Mouse (Mus musculus) thymus, adult 2 months (tissue): ENCODE data around the gene Zfp354a. TPM values are rescaled to one million over a fixed set of nuclear protein-coding genes. Genes with fewer than 3 reads are reported as not detected.

Experiments
- DNase-seq: peaks from one replicate; pipeline ENCODE4 v3.0.0; 2021
- H3K27ac ChIP-seq: fragments of 200-500 bp; 2 replicates; pipeline ENCODE4 v1.5.1; 2012; ENCODE audit warnings: low read length, control low read depth; ENCODE audit not compliant: control insufficient read depth, insufficient read depth
- H3K27me3 ChIP-seq: fragments of 200-500 bp; 2 replicates; pipeline ENCODE4 v1.6.1; 2012; ENCODE audit warnings: mild to moderate bottlenecking, low read length, moderate library complexity, mixed read lengths; ENCODE audit not compliant: control insufficient read depth, insufficient read depth
- H3K36me3 ChIP-seq: fragments of 200-500 bp; 2 replicates; pipeline ENCODE4 v1.6.1; 2012; ENCODE audit warnings: mild to moderate bottlenecking, low read length, moderate library complexity; ENCODE audit not compliant: control insufficient read depth, insufficient read depth
- H3K4me1 ChIP-seq: fragments of 200-500 bp; replicated peaks from 2 replicates; pipeline ENCODE4 v1.6.1; 2012; ENCODE audit warnings: low read length; ENCODE audit not compliant: control insufficient read depth, insufficient read depth
- H3K4me3 ChIP-seq: fragments of 200-500 bp; 2 replicates; pipeline ENCODE4 v1.5.1; 2012; ENCODE audit warnings: mild to moderate bottlenecking, low read length, control low read depth, moderate library complexity; ENCODE audit not compliant: control insufficient read depth, insufficient read depth
- CTCF ChIP-seq: fragments of 200-500 bp; IDR thresholded peaks from 2 replicates; pipeline ENCODE4 v1.5.1; 2012; ENCODE audit warnings: mild to moderate bottlenecking, control low read depth, low read length, moderate library complexity, borderline replicate concordance; ENCODE audit not compliant: control insufficient read depth, poor library complexity, insufficient read depth; ENCODE audit errors: extremely low read depth
- POLR2A ChIP-seq: fragments of 200-500 bp; IDR thresholded peaks from 2 replicates; pipeline ENCODE4 v1.6.1; 2012; ENCODE audit warnings: mild to moderate bottlenecking, low read length, control low read depth, moderate library complexity; ENCODE audit not compliant: control insufficient read depth, poor library complexity, insufficient read depth; ENCODE audit errors: extremely low read depth
- WGBS: fragments of 180-500 bp; shearing (Covaris S2); methylation state at CpG from one replicate; pipeline ENCODE4 v1.1.7; 2018; 5-methylcytosine and 5-hydroxymethylcytosine counted together
- polyA plus RNA-seq: library from polyadenylated mRNA; depleted of rRNA; stranded (reverse); fragments of >200 nt; gene quantifications from 2 replicates; pipeline ENCODE4 v1.2.3, GENCODE M21; 2012; rRNA removed

The Zfp354a gene
- polyA plus RNA-seq, 1 experiment = 0.15 TPM

DNA sequence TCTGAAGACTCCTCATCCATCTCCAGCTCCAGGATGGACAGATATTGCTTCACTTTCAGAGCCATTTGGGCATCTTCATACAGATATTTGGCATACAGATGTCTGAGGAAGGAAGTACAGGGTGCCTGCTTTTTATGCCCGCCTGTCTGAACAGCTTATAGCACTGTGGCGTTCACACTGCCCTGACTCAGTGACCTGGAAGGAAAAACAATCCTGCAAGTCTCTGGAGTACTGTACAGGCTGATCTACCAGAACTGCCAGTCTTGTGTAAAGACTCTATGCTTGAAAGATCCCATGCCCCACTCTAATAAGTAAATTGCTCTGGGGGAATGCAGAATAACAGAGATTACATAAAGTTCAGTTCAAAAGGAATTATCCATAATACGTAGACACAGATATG is 51.6 kb downstream of the Zfp354a start:
- Histone ChIP-seq H3K27me3 (no peaks in the 10 kb centered on the region), H3K36me3 (no peaks in the 10 kb centered on the region), H3K27ac (no peak overlapping the region), H3K4me3 (no peak overlapping the region), H3K4me1 (no peaks in the 10 kb centered on the region)
- WGBS = 86% methylated on average over 3 of the region's 3 CpGs
- TF ChIP-seq CTCF (no peak), POLR2A (no peak)
- DNase-seq = no peak

Other genes starting within 250 kb of the Zfp354a start
- gene Zfp354c, start 231.5 kb upstream of the Zfp354a start, polyA plus RNA-seq = 5.1 and 5.8 TPM in 2 replicates
- 0.34 and 0.37 TPM in 2 replicates for gene Zfp879, start 217.7 kb upstream of the Zfp354a start, polyA plus RNA-seq
- gene Grm6, start 208.6 kb upstream of the Zfp354a start, polyA plus RNA-seq = 2.3 and 2.9 TPM in 2 replicates
- not detected in 2 replicates for gene Zfp454, start 171.6 kb upstream of the Zfp354a start, polyA plus RNA-seq
- 0.59 TPM in 2 replicates for gene Zfp2, start 143.1 kb upstream of the Zfp354a start, polyA plus RNA-seq
- 0.04 and 0.09 TPM in 2 replicates for gene Zfp354b, start 127.6 kb upstream of the Zfp354a start, polyA plus RNA-seq
- not detected in 2 replicates for gene 4933414I15Rik, start 115.5 kb upstream of the Zfp354a start, polyA plus RNA-seq
- gene Prop1, start 105.5 kb upstream of the Zfp354a start, polyA plus RNA-seq = not detected in 2 replicates
- not detected in 2 replicates for gene Olfr1378, start 92.7 kb upstream of the Zfp354a start, polyA plus RNA-seq
- gene Olfr1377, start 77.3 kb upstream of the Zfp354a start, polyA plus RNA-seq = 0.09 TPM in 1 of 2 replicates, not detected in the other
- gene Olfr51, start 55.7 kb upstream of the Zfp354a start, polyA plus RNA-seq = not detected in 2 replicates
- not detected in 2 replicates for gene Olfr54, start 45.0 kb upstream of the Zfp354a start, polyA plus RNA-seq
- not detected in 2 replicates for gene Olfr1375, start 11.1 kb upstream of the Zfp354a start, polyA plus RNA-seq
- not detected in 2 replicates for gene Gm12569, start 161.2 kb downstream of the Zfp354a start, polyA plus RNA-seq
- 62.9 and 68.2 TPM in 2 replicates for gene Clk4, start 202.5 kb downstream of the Zfp354a start, polyA plus RNA-seq
- gene BC049762, start 203.8 kb downstream of the Zfp354a start, polyA plus RNA-seq = 0.15 and 0.26 TPM in 2 replicates
- gene Col23a1, start 230.7 kb downstream of the Zfp354a start, polyA plus RNA-seq = 0.80 and 1.2 TPM in 2 replicates